Mouse (Mus musculus): Measurements from ENCODE around the gene Mpzl1. TPM values are rescaled to one million over a fixed set of nuclear protein-coding genes. Genes with fewer than 3 reads are reported as not detected.

The Mpzl1 gene
- polyA plus RNA-seq, 1 experiment from 2014 or later = 170 TPM

DNA sequence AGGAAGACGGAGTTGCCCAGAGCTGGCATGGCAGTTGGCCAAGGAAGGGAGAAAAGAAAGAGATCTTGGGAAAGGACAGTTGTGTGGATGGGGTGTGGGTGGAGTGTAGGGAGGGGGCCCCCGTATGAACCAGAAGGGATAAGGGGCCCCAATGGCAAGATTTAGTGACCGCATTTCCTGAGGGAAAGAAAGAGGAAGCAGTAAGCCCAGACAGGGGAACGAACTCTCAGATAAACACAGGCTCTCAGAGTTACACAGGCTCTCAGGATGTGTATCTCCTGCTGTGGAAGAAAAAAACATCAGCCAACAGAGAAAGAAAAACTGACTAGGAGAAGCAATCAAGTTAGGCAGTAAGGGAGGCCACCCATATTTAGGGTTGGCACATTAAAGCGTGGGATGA, 16.8 kb upstream of the Mpzl1 start:
- DNase-seq (ENCODE audit: low spot score) = no peak
- WGBS = 68% methylated on average over 5 of the region's 5 CpGs
- Histone ChIP-seq H3K36me3 (peaks cover 87% of the 10 kb centered on the region), H3K9me3 (no peaks in the 10 kb centered on the region), H3K4me3 (no peak overlapping the region), H3K27me3 (ENCODE audit: insufficient read depth, poor library complexity, severe bottlenecking) (no peaks in the 10 kb centered on the region), H3K4me1 (peaks cover 38% of the 10 kb centered on the region), H3K27ac (no peak overlapping the region)

DNA sequence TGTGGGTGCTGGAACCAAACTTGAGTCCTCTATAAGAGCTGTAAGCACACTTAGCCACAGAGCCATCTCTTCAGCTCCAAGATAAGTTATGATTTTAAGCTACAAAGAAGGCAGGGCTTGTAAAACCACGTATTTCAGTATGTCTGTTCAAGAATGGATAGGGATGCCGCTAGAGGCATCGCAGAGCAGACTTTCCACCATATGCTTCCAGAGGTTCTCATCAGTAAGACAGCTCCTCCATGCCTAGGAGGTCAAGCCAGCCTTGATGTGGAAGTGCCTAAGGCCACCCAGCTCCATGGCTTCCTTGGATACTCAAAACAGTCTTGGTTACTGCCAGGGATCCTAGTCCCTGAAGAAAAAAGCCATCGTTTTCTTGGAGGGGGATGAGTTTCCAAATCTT, 10.8 kb upstream of the Mpzl1 start:
- WGBS = 71% methylated on average over 4 of the region's 4 CpGs
- Histone ChIP-seq H3K4me1 (peaks cover 4% of the 10 kb centered on the region; the same call in 1 of the 2 replicates), H3K9me3 (no peaks in the 10 kb centered on the region), H3K36me3 (peaks cover 31% of the 10 kb centered on the region), H3K27ac (no peak overlapping the region), H3K4me3 (no peak overlapping the region), H3K27me3 (ENCODE audit: insufficient read depth, poor library complexity, severe bottlenecking) (no peaks in the 10 kb centered on the region)
- DNase-seq (ENCODE audit: low spot score) = no peak

DNA sequence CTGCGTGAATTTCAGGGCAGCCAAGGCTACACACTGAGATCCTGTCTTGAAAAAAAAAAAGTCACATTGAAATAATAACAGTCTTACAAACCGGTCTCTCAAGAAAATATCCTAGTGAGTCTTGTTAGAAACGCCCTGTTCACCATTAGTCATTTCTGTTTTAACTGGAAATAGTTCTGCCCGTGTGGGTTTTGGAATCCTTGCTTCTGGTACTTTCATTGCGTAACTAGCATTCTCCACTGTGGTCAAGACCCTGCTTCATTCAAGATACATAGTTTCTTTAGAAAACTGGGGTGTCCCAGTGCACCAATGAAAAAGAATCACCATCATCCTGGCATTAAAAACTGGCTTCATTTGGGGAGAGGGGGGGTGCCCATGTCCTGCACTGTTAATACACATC, 9.4 kb upstream of the Mpzl1 start:
- Histone ChIP-seq H3K4me1 (peaks cover 13% of the 10 kb centered on the region), H3K27ac (no peak overlapping the region), H3K4me3 (no peak overlapping the region), H3K36me3 (peaks cover 17% of the 10 kb centered on the region), H3K27me3 (ENCODE audit: insufficient read depth, poor library complexity, severe bottlenecking) (no peaks in the 10 kb centered on the region), H3K9me3 (no peaks in the 10 kb centered on the region)
- WGBS = 71% methylated on average over 5 of the region's 5 CpGs
- no peak for DNase-seq (ENCODE audit: low spot score)

DNA sequence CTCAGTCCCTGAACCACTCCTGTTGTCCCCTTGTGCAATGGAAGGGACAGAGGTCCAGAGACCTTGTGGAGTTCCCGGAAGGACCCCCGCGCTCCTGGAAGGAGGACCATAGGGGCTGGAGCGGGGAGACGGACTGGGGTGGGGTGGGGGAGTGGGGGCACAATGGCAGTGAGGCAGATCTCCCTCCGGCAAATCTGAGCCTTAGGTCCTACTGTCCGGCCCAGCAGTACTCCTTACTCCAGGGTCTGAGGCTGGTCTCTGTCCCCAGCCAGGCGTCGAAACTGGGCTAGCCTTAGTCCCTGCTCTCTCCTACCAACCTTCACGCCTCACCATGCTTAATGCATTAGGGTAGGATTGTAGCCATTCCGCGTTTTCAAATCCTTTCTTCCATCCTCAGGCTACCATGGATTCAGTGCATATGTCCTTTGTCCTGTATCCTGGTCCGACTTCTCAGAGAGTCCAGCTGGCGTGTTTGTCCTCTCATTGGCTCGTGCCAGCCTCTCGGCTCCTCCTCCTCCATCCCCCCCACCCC, 8.5 kb upstream of the Mpzl1 start:
- Histone ChIP-seq H3K27ac (peak overlapping the region; percentile 99), H3K4me3 (peak overlapping the region; percentile 88), H3K36me3 (peaks cover 8% of the 10 kb centered on the region), H3K4me1 (peaks cover 13% of the 10 kb centered on the region), H3K27me3 (ENCODE audit: insufficient read depth, poor library complexity, severe bottlenecking) (no peaks in the 10 kb centered on the region), H3K9me3 (no peaks in the 10 kb centered on the region)
- whole genome bisulfite sequencing = under 1% methylated on average over 16 of the region's 16 CpGs
- no peak for DNase-seq (ENCODE audit: low spot score)

DNA sequence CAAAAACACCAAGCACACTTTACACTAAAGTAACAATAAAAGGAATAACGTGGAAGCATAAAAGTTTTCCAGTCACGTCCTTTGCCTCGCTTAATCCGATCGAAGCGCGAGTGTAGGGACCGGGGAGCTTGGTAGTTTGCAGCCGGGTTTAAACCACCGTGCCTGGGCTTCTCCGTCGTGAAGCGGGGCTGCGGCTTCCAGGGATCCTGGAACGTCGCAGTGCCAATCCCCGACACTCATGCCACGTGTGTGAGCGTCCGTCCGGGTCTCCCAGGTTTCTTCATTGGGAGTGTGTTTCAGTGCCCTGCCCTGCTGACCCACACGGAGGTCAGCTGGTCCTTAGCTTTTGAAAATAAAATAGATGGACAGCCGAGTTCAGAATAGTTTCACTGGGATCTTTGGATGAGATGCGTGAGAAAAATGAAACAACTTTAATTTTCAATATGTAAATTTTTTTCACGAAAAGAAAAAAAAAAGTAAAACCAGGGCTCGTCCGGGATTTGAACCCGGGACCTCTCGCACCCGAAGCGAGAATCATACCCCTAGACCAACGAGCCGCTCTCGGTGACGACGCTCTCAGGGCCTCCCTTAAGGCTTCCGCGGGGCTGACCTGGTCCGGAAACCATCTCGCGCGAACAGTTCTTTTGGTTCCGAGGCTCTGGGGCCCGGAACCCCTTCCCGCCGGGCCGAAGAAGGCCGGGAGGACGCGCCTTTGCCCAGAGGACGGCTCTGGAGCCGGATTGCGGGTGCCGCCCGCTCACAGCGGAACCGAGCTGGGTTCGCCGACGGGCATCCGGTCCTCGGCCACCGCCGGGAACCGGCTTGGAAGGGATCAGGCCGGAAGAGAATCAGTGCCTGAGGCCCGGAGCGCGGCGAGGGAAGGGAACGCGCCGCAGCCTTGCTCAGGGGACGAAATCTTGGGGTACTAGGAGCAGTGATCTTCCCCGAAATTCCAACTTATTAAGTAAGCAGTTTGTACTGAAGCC, 7.7 kb upstream of the Mpzl1 start:
- Histone ChIP-seq H3K27ac (peak overlapping the region; percentile 99), H3K9me3 (no peaks in the 10 kb centered on the region), H3K4me1 (peaks cover 13% of the 10 kb centered on the region), H3K36me3 (peaks cover under 1% of the 10 kb centered on the region), H3K27me3 (ENCODE audit: insufficient read depth, poor library complexity, severe bottlenecking) (no peaks in the 10 kb centered on the region), H3K4me3 (peak overlapping the region; percentile 88)
- WGBS = under 1% methylated on average over 75 of the region's 75 CpGs
- DNase-seq (ENCODE audit: low spot score) = peak; percentile 91

DNA sequence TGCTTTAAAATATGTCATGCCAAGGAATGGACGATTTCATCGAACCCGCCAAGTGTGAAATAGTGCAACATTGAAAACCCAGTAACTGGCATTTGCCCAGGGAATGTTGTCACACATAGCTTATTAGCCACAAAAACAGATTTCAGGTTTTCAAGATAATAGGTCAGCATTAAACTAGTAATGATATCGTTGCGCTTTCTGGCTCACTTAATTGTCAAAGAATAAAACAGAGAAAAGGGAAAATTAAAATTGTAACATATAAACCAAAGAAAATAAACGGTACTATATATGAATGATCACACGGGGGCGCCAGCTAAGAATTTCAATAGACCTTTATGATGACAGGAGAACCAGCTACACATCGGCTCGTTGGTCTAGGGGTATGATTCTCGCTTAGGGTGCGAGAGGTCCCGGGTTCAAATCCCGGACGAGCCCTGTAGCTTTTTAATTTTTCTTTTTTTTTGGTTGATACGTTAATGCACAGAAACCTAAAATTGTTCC, 7.0 kb upstream of the Mpzl1 start:
- Histone ChIP-seq H3K27ac (peak overlapping the region; percentile 91), H3K36me3 (no peaks in the 10 kb centered on the region), H3K4me3 (peak overlapping the region; percentile 88), H3K4me1 (peaks cover 13% of the 10 kb centered on the region), H3K9me3 (no peaks in the 10 kb centered on the region), H3K27me3 (ENCODE audit: insufficient read depth, poor library complexity, severe bottlenecking) (no peaks in the 10 kb centered on the region)
- DNase-seq (ENCODE audit: low spot score) = no peak
- 7% methylated on average over 16 of the region's 16 CpGs for WGBS

DNA sequence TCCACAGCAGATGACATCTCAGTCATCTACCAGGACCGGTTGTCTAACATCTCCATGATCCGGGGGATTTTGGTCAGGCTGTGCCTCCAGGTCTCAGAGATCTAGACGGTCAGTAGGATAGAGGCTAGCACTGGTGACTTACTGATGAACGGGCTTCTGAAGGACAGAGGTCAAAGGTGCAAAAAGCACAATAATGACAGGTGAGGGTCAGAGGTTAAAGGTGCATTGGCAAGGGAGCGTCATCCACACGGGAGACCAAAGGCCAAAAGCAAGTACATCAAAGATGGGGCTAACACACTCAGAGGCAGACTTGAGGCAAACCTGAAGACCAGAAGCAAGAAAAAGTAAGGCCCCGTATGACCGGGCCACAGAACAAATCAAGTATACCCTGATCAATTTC, 2.0 kb upstream of the Mpzl1 start:
- Histone ChIP-seq H3K27ac (no peak overlapping the region), H3K27me3 (ENCODE audit: insufficient read depth, poor library complexity, severe bottlenecking) (no peaks in the 10 kb centered on the region), H3K4me1 (peaks cover 44% of the 10 kb centered on the region), H3K9me3 (no peaks in the 10 kb centered on the region), H3K4me3 (no peak overlapping the region), H3K36me3 (no peaks in the 10 kb centered on the region)
- no peak for DNase-seq (ENCODE audit: low spot score)
- WGBS = 79% methylated on average over 8 of the region's 8 CpGs

DNA sequence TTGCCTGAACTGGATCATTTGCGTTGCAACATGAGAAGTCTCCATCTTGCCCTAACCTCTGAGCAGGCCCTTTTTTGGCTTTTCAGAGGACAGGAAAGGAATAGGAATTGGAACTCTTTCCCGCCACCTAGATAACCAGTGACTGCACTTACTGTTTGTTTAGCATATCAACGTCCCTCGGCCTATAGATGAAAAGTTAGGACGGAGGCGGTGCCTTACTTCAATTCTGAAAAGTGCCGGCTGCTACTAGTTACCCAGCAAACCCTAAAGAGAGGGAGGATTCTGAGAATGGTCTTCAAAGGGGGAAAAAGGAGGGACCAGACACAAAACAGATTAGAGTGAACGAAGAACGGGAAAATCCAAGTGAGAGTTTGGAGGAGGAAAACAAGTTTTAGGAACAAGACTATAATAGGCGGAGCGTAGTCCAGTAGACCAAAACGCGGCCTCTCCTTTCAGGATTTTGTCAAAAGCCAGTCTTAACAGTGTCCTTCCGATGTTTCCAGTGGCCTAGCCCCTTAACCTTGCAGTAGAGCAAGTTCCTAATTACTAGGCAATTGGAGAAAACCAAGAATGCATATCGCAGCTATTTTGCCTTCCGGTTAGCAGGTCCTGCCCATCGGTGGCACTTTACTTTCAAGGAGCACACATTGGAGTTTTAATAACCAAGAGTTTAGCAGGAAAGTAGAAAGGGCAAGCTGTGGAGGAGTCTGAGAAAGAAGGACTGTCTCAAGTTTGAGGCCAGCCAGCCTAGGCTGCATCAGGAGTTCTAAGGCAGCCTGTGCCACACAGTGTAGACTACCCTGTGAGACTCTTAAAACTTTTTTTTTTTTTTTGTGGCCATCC, 938 bp upstream of the Mpzl1 start:
- H3K27me3 ChIP-seq (ENCODE audit: insufficient read depth, poor library complexity, severe bottlenecking) = no peaks in the 10 kb centered on the region
- no peaks in the 10 kb centered on the region for H3K9me3 ChIP-seq
- H3K4me1 ChIP-seq = peaks cover 51% of the 10 kb centered on the region
- DNase-seq (ENCODE audit: low spot score) = no peak
- H3K4me3 ChIP-seq = peak overlapping the region; percentile 89
- 21% methylated on average over 17 of the region's 17 CpGs for WGBS
- peak overlapping the region; percentile 97 for H3K27ac ChIP-seq
- H3K36me3 ChIP-seq = no peaks in the 10 kb centered on the region

DNA sequence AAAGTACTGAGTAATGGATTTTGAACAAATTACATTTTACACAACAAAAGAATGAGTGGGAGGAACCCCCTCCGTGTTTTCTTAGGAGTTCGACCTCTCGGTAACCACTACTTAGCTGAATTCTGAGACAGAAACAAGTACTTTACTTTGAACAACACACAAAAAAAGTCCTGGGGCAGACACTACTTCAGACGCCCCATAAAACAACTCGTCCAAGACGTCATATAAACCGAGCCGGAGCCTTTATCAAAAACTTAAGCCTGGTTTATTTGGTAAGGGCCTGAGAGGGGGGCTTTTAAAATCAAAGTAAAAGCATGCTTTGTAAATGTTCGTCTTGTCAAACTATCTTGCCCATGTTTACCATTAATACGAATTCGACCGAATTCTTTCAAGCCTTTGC, 993 bp downstream of the Mpzl1 start:
- H3K4me3 ChIP-seq = peak overlapping the region; percentile 89
- H3K27ac ChIP-seq = peak overlapping the region; percentile 97; the same call in 1 of the 2 replicates
- no peaks in the 10 kb centered on the region for H3K27me3 ChIP-seq (ENCODE audit: insufficient read depth, poor library complexity, severe bottlenecking)
- H3K4me1 ChIP-seq = peaks cover 55% of the 10 kb centered on the region
- H3K36me3 ChIP-seq = no peaks in the 10 kb centered on the region; the same call in 1 of the 2 replicates
- 11% methylated on average over 12 of the region's 12 CpGs for WGBS
- H3K9me3 ChIP-seq = no peaks in the 10 kb centered on the region
- DNase-seq (ENCODE audit: low spot score) = no peak

DNA sequence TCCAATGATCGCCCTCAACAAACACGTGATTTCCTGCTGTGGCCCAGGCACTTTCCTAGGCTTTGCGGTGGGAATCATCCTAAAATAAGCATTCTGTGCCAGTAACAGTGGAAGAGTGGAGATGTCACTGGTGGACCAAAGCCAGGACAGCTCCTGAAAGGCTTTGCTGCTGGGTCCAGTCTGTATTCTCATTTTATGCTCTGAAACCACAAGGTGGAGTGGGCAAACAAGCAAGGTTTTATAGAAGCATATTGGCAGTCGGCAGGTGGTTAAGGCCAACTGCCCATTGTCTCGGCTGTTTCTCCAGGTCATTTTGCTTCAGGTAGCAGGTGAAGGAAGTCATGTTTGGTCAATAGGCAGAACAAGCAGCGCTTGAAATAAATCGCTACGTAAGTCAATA, 3.2 kb downstream of the Mpzl1 start:
- no peak for DNase-seq (ENCODE audit: low spot score)
- no peaks in the 10 kb centered on the region for H3K27me3 ChIP-seq (ENCODE audit: insufficient read depth, poor library complexity, severe bottlenecking)
- WGBS = 73% methylated on average over 8 of the region's 8 CpGs
- H3K9me3 ChIP-seq = no peaks in the 10 kb centered on the region
- H3K4me1 ChIP-seq = peaks cover 59% of the 10 kb centered on the region
- H3K27ac ChIP-seq = no peak overlapping the region
- no peaks in the 10 kb centered on the region; the same call in 1 of the 2 replicates for H3K36me3 ChIP-seq
- no peak overlapping the region for H3K4me3 ChIP-seq

DNA sequence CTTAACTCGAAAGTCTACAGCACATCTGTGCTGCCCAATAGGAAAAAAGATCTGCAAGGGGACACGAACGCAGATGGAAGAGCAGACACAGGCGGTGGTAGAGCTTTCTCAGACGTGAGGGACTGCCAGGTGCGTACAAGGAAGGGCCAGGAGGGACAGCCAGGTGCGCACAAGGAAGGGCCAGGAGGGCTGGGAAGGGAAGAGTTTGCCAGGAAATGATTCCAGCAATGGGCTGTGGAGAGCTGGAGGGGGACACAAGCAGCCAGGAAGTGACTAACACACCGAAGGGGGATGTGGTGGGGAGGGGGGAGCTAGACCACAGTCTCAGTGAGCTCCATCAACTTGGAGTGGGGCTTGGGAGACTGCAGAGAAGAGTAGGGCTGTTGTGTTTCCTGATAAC, 4.4 kb downstream of the Mpzl1 start:
- WGBS = 26% methylated on average over 8 of the region's 8 CpGs
- H3K9me3 ChIP-seq = no peaks in the 10 kb centered on the region
- H3K4me1 ChIP-seq = peaks cover 52% of the 10 kb centered on the region
- no peaks in the 10 kb centered on the region for H3K27me3 ChIP-seq (ENCODE audit: insufficient read depth, poor library complexity, severe bottlenecking)
- no peak for DNase-seq (ENCODE audit: low spot score)
- H3K27ac ChIP-seq = peak overlapping the region; percentile 44; the same call in 1 of the 2 replicates
- peaks cover 3% of the 10 kb centered on the region; the same call in 1 of the 2 replicates for H3K36me3 ChIP-seq
- H3K4me3 ChIP-seq = no peak overlapping the region

DNA sequence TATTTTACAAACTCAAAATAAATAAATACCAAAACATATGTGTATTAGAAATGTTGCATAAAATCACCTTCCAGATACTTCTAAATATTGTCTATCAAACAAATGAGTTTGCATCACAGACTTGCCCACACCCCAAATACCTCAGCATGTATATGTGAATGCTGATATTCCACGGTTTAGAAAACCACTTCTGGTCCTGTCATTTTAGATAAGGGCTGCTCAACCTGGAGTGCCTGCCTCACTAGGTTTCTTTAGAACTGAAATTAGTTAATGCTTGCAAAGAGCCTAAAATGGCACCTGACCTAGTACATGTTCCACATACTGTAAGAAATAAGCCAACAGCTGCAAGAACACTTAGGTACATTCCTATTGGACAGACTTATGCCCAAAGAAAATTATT, 5.7 kb downstream of the Mpzl1 start:
- no peak for DNase-seq (ENCODE audit: low spot score)
- Histone ChIP-seq H3K4me3 (no peak overlapping the region), H3K4me1 (peaks cover 45% of the 10 kb centered on the region), H3K27ac (no peak overlapping the region), H3K9me3 (no peaks in the 10 kb centered on the region), H3K36me3 (peaks cover 3% of the 10 kb centered on the region; the same call in 1 of the 2 replicates), H3K27me3 (ENCODE audit: insufficient read depth, poor library complexity, severe bottlenecking) (no peaks in the 10 kb centered on the region)
- WGBS = 35% methylated on average over 1 of the region's 1 CpGs

Data from heart, embryonic 10.5 days (tissue).